Mouse (Mus musculus): ENCODE data around the gene Porcn.

The Porcn gene

DNA sequence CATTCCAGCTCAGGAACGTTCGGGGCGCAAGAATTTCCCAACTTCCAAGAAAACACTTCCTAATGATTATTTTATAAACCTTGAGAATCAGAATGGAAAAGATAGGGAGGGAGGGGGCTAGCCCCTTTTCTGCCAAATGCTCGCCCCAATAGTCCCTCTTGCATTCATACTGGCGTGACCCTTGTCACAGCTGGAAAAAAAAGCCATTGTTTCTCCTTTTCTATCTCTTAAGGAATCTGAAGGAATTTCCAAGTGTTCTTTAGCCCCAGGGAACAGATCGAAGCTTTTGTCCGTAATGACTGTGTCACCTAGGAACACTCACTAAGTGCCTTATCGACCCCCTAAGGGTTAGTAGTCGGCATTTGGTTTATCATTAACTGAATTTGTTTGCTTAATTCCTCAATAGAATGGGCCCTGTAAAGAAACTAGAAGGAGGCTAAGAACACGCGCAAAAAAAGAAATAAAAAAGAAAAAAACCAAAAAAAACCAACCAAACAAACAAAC lies 421 bp upstream of the Porcn start:
- no peak for DNase-seq (ENCODE audit: low spot score in 2 of 2)

DNA sequence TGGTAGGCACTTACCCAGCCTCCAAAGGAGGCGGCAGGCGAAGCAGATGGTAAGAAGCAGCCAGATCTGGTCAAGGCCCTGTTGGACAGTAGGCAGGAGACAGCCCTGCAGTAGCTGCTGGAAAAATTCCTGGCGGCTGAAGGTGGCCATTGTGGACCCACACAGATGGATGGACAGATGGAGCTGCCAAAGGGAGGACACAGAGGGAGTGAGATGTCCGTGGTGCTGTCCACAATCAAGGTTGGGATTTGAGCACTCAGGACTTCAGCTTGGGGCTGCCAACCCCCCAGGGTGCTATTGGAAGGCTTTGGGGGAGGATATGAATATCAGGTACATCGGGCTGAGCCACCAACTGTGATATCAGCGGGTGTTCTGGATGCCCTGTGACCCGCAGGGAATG lies 774 bp downstream of the Porcn start:
- DNase-seq (ENCODE audit: low spot score in 2 of 2): no peak

GRCm38 (mm10) chrX:8205088-8205487 lies 1.2 kb downstream of the Porcn start:
- DNase-seq (ENCODE audit: low spot score in 2 of 2): no peak

DNA sequence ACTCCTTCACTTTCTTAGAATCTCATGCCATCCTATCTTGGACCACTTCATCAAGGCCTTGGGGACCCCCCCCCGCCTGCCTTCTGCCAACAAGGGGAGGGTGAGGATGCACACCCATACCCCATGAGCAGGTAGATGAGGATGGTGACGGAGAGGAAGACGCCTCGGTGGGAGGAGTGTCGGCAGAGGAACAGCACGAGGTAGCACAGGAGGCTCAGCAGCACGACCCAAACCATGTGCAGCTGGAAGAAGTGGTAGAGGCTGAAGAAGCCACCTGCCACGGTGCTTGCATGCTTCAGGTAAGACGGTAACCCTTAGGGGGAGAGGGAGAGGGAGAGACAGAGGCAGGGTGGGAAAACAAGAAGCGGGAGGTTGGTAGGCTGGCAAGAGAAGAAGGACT lies 2.2 kb downstream of the Porcn start:
- no peak for DNase-seq (ENCODE audit: low spot score in 2 of 2)

DNA sequence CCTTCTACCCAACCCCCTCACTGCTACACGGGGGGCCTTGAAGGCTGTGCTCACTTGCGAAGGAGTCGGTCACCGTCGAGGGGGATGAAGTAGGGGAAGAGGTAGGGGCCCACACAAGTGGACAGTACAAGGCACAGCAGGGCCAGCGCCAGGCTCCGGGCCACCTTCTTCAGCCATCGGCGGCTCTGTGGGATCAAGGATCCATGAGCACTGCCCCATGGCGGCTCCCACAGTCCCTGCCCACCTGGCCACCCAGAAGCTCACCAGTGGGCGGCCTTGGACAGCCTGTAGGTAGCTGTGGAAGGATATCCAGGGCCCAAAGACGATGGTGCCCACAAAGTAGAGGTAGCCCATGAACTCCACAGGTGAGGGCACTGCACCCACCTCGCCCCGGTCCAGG lies 3.2 kb downstream of the Porcn start:
- no peak for DNase-seq (ENCODE audit: low spot score in 2 of 2)

DNA sequence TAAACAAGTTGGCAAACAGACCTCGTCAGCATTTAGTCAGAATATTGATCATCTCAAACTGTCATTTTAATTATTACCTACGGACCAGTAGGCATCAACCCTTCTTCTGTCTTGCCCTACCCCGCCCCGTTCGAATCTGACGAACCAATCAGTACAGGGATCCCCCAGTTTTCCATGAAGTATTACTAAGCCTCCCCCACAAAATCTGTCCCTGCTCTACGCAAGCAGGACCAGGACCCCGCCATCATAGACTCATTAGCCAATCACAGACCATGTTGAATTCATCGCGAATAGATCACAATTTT lies 13.0 kb downstream of the Porcn start, which contains the start of gene Ebp:
Gene Ebp (minus strand): TSS at position 94 of the 305 bp plus-strand sequence.
- DNase-seq (ENCODE audit: low spot score in 2 of 2): no peak

GRCm38 (mm10) chrX:8192640-8193418 lies 13.5 kb downstream of the Porcn start:
- peak; percentile 68 to 79 for DNase-seq (ENCODE audit: low spot score in 2 of 2)

DNA sequence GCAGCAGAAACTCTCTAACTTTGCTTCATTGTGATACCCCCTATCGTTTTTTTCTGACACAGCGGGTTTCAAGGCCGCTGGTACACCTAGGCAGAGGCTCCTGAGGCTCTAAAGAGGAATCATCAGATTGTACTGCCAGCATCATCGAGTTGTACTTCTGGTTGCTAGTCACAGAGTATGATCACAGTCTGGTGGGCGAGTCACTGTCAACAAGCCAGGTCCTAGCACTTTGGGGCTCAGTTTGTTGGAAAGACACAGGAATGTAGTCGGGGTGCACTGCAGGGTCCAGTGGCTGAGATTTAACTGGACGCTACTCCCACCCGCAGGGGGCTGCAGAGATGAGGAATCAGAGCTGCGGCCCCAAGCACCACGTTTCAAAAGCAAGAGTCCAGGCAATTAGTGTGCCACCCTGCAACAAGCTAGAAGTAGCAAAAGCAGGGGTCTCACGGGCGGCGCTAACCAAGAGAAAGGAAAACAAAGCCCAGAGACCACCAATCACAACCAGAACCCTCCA lies 14.1 kb downstream of the Porcn start:
- DNase-seq (ENCODE audit: low spot score in 2 of 2): no peak

DNA sequence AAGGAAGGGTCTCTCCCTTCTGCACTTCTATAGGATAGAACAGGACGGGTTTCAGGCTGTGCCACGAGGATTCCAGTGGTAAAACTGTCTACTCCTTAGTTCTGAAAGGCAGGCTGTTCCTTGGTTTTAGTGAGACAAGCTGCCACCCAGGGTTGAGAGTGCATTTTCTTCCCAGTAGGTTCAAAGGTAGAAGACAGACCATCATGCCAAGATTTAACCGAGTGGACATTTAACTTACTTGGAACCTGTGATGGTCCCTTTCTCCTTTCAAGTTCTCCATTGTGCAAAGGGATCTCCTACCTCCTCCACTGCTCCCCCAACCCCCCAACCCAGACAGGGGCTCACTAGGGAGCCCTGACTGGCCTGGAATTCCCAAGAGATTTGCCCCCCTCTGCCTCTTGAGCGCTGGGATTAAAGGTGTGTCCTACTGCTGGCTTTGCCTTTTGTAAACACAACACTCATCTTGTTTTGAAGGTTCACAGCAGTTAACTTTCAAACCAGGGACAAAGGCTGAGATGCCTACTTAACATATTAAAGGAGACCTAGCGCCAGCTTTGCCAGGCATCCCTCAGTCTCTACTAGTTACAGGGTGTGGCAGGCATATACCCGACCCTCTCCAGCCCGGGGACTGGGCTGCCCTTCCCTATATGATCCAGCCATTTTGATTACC lies 23.3 kb downstream of the Porcn start:
- no peak for DNase-seq (ENCODE audit: low spot score in 2 of 2)

DNA sequence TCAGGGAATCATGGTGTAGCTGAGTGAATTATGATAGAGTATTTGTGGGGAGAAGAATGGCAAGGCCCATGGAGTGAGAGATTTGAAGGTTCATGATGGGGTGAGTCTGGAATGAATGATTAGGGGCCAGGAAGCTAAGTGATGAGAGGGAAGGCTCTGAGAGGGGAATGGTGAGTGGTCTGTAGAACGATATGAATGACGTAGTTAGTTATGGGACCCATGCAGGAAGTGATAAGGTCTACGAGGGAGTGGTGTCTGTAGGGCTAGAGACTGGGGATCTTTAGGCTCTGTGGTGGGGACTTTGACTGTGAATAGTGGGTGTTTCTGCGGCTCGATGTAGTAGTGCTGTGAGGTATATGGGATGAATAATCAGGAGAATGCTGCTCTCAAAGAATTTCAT lies 26.7 kb downstream of the Porcn start:
- no peak for DNase-seq (ENCODE audit: low spot score in 2 of 2)

DNA sequence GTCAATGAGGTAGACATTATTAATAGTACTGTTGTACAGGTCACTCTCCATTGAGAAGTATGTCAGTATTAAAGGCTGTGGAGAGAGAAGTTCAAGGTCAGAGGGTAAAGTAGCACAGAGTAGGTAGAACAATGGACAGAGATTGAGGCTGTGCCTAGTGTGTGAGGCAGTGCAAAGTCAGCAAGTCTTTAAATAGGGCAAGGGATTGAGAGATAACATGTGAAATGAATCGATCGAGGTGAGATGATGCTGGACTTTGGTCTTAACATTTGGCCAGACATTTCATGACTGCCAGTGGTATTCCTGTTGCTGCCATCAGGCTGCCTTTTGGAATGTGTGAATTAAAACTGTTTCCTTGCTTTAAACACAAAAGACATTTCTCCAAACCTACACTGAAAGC lies 27.5 kb downstream of the Porcn start:
- DNase-seq (ENCODE audit: low spot score in 2 of 2): no peak

- peak; percentile 77 to 86 for DNase-seq (ENCODE audit: low spot score in 2 of 2)
Observed at GRCm38 (mm10) chrX:8175504-8176385, 30.6 kb downstream of the Porcn start, which contains the start of gene Tbc1d25. Gene Tbc1d25, minus strand, starts transcription at chrX:8176181.

DNA sequence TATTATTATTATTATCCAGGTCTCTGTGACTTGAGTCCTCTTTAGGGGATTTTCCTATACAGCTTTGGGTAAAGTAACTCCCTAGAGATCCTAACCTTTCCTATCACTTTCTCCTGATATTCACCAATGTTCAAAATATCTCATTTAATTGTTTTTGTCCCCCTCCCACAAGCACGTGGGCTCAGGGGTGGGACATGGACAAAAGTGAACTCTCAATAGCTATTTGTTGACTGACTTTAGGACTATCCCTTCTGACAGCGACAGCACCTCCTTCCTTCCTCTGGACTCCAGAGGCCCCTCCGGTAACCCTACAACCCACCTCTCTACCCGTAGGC lies 31.2 kb downstream of the Porcn start:
- no peak for DNase-seq (ENCODE audit: low spot score in 2 of 2)

GRCm38 (mm10) chrX:8167716-8168647 lies 38.3 kb downstream of the Porcn start:
- DNase-seq (ENCODE audit: low spot score in 2 of 2): no peak

GRCm38 (mm10) chrX:8164471-8164870 lies 41.9 kb downstream of the Porcn start:
- no peak for DNase-seq (ENCODE audit: low spot score in 2 of 2)

GRCm38 (mm10) chrX:8163076-8163475 lies 43.2 kb downstream of the Porcn start:
- no peak for DNase-seq (ENCODE audit: low spot score in 2 of 2)

DNA sequence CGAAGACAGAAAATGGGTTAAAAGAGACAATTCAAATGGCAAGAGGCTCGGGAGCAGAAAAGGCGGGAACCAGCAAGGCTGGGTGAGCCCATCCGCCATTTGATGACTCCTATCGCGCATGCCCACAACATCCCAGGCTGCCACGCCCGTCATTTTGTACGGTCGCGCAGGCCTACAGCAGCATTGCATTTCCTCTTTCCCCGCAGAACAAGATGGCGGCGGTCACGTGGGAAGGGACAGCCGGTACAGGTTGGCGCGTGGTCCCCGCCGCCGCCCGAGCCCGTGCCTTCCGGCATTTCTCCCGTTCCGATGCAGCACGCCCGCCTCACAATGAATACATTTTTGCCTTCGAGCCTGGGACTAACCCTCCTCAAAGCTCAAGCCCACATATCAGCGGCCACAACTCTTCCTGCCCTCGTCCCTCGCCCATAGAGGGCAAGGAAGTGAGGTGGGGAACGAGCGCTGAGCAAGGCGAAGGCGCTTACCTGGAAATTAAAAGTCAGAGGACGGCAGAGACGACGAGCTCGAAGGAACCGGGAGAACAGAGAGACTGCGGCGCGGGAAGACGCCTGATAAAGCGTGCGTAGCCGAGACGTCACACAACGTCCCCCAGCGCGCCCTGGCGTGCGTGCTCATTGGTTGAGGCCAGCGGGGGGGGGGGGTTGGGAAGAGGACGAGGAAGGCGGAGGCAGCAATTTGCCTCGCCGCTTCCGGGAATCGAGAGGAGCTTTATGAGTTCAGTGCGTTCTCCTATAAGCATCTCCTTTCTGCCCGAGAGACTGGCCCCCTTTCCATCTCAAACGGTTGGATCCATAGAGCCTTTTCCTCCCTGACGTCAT lies 61.0 kb downstream of the Porcn start, which contains the start of gene Rbm3:
Gene Rbm3 (minus strand): TSS at position 728 of the 839 bp plus-strand sequence.
- peak; percentile 70 to 85 for DNase-seq (ENCODE audit: low spot score in 2 of 2)
